In genomic region chr2:180824061-180824460, GRCm38 (mm10) we compare ENCODE assay signal across 21 mouse cellular contexts. TPM values are rescaled to one million over a fixed set of nuclear protein-coding genes. Genes with fewer than 3 reads are reported as not detected.
DNase-seq lines count a peak whose midpoint lies in the region; ATAC-seq and TF ChIP-seq lines count a peak whose summit lies in the region.
"Had no signal": no experiment of that assay in that cellular context is flagged by ENCODE, and none has a peak within 500 bp of the region (broad histone marks: within the 10 kb centered on the region; RNA-seq: fewer than 3 reads in every experiment).

No protein-coding gene starts in this region.

- H3K9me3 ChIP-seq in kidney, embryonic 14.5 days (ENCODE audit: control insufficient read depth, low read length), result no peaks in the 10 kb centered on the region
- H3K9me3 ChIP-seq in liver, embryonic 11.5 days (ENCODE audit: control insufficient read depth, low read length), result no peaks in the 10 kb centered on the region
- H3K9me3 ChIP-seq: forebrain, embryonic 10.5 days; limb, embryonic 13.5 days had no signal

- no peak overlapping the region for H3K4me2 ChIP-seq in kidney, embryonic 14.5 days (replicated peaks; ENCODE audit: low read depth, low read length)
- H3K4me2 ChIP-seq in liver, embryonic 11.5 days, result no peak overlapping the region
- H3K4me2 ChIP-seq: limb, embryonic 13.5 days had no signal

- 18% methylated on average over 4 of the region's 4 CpGs for WGBS in cerebellum, adult 2 months
- 43% methylated on average over 4 of the region's 4 CpGs for WGBS in kidney, embryonic 14.5 days
- 59% methylated on average over 4 of the region's 4 CpGs for WGBS in liver, embryonic 11.5 days

- TF ChIP-seq CTCF in cerebellum, adult 2 months (IDR thresholded peaks at IDR 0.05; ENCODE audit: borderline replicate concordance, insufficient read depth, low read depth, low read length), result no peak
- no peak for TF ChIP-seq CTCF in layer of hippocampus, adult 2 months (conservative IDR thresholded peaks at IDR 0.05)

- no peaks in the 10 kb centered on the region for H3K27me3 ChIP-seq in cerebellum, adult 2 months (ENCODE audit: control insufficient read depth, insufficient read depth, low read length)
- no peaks in the 10 kb centered on the region for H3K27me3 ChIP-seq in kidney, embryonic 14.5 days (ENCODE audit: control insufficient read depth, insufficient read depth, low read length)
- H3K27me3 ChIP-seq in liver, embryonic 11.5 days (replicated peaks; ENCODE audit: control insufficient read depth, insufficient read depth, low read length), result 0 out of 2 replicates have a peak, but pooled peaks cover 4% of the 10 kb centered on the region

- peak overlapping the region; percentile 93 for H3K27ac ChIP-seq in cerebellum, adult 2 months (ENCODE audit: insufficient read depth, low read length)
- peak overlapping the region; percentile 86 for H3K27ac ChIP-seq in layer of hippocampus, adult 2 months
- no peak overlapping the region for H3K27ac ChIP-seq in kidney, embryonic 14.5 days (ENCODE audit: low read depth, low read length)
- H3K27ac ChIP-seq in liver, embryonic 11.5 days (ENCODE audit: low read depth, low read length), result no peak overlapping the region
- H3K27ac ChIP-seq: forebrain, embryonic 10.5 days; limb, embryonic 13.5 days had no signal

- intact Hi-C loops in left cerebral cortex, postnatal 36 days (cut with DNase I), result no loop called here

- DNase-seq in cerebellum, adult 2 months, result peak; percentile 38
- no peak for DNase-seq in cerebellum, adult 9-10 months
- no peak for DNase-seq in layer of hippocampus, adult 2 months (ENCODE audit: low spot score in 2 of 2)
- no peak for DNase-seq in layer of hippocampus, postnatal 14 days (ENCODE audit: low spot score in 2 of 2)
- DNase-seq in brain, adult 2 months (ENCODE audit: low read depth, low spot score), result peak; percentile 84
- DNase-seq in left cerebral cortex, postnatal 36 days (ENCODE audit: low spot score in 2 of 2), result peak; percentile 58 to 74
- DNase-seq in liver, embryonic 11.5 days (ENCODE audit: low spot score), result no peak
- DNase-seq: heart, adult 11 months; kidney, adult 11 months; lung, postnatal 14 days had no signal

- no peak for TF ChIP-seq POLR2A in cerebellum, adult 2 months (IDR thresholded peaks at IDR 0.05; ENCODE audit: borderline replicate concordance, insufficient read depth, low read length)

- ATAC-seq in kidney, embryonic 14.5 days (ENCODE audit: low FRiP score, low TSS enrichment), result no peak
- no peak for ATAC-seq in liver, embryonic 11.5 days (replicated peaks; ENCODE audit: low FRiP score)
- ATAC-seq: hindbrain, embryonic 16.5 days had no signal

- H3K9ac ChIP-seq in kidney, embryonic 14.5 days (ENCODE audit: low read depth, low read length), result no peak overlapping the region
- H3K9ac ChIP-seq in liver, embryonic 11.5 days (ENCODE audit: low read depth, low read length), result no peak overlapping the region
- H3K9ac ChIP-seq: limb, embryonic 13.5 days had no signal

- H3K4me3 ChIP-seq in cerebellum, adult 2 months (replicated peaks; ENCODE audit: insufficient read depth, low read depth, low read length), result no peak overlapping the region
- H3K4me3 ChIP-seq in layer of hippocampus, adult 2 months, result no peak overlapping the region
- H3K4me3 ChIP-seq in kidney, embryonic 14.5 days (ENCODE audit: low read length), result no peak overlapping the region
- no peak overlapping the region for H3K4me3 ChIP-seq in liver, embryonic 11.5 days (ENCODE audit: low read depth, low read length)
- H3K4me3 ChIP-seq: forebrain, embryonic 10.5 days; limb, embryonic 13.5 days had no signal

- H3K4me1 ChIP-seq in cerebellum, adult 2 months (ENCODE audit: control insufficient read depth, insufficient read depth, low read length), result peaks cover 57% of the 10 kb centered on the region
- no peaks in the 10 kb centered on the region for H3K4me1 ChIP-seq in kidney, embryonic 14.5 days (ENCODE audit: control insufficient read depth, insufficient read depth, low read length)
- H3K4me1 ChIP-seq in liver, embryonic 11.5 days (replicated peaks; ENCODE audit: control insufficient read depth, insufficient read depth, low read length), result no peaks in the 10 kb centered on the region

- no peaks in the 10 kb centered on the region for H3K36me3 ChIP-seq in kidney, embryonic 14.5 days (ENCODE audit: control insufficient read depth, insufficient read depth, low read length)
- no peaks in the 10 kb centered on the region for H3K36me3 ChIP-seq in liver, embryonic 11.5 days (ENCODE audit: control insufficient read depth, insufficient read depth, low read length)
- H3K36me3 ChIP-seq: forebrain, embryonic 10.5 days; limb, embryonic 13.5 days had no signal

RNA-seq across cellular contexts. Expression of gene Bhlhe23, which starts 47.4 kb away (rescaled TPM):
- 0.06 TPM in 1 of 2 replicates, not detected in the other for polyA plus RNA-seq in cerebellum, adult 2 months (2012; rRNA removed)
- total RNA-seq in layer of hippocampus, adult 2 months (2021), result not detected
- total RNA-seq in layer of hippocampus, postnatal 14 days (2021), result under 1 TPM; 0.14 to 0.25 TPM
- total RNA-seq in left cerebral cortex, postnatal 36 days (2021), result under 1 TPM in 1 of 2 experiments, not detected in 1; 0.17 TPM
- 0.10 TPM in 1 of 2 replicates, not detected in the other for polyA plus RNA-seq in kidney, embryonic 14.5 days (2014; fragmentation: Nextera tagmentation; extraction: Ambion mirVana)
- not detected in 2 replicates for polyA plus RNA-seq in liver, embryonic 11.5 days (2014; fragmentation: Nextera tagmentation; extraction: Ambion mirVana)
- total RNA-seq: adrenal gland, postnatal 4 days; CH12.LX; layer of hippocampus, adult 18-20 months; megakaryocyte-erythroid progenitor cell, adult 5-6 weeks had no signal
- polyA plus RNA-seq: embryonic facial prominence, embryonic 14.5 days; heart, embryonic 16.5 days; liver, embryonic 16.5 days had no signal

Comparison
In these comparisons a context has a peak if more than half of its experiments do, and no peak if none do; other contexts are left out.
1. DNase-seq: peak in cerebellum, adult 2 months (2 of 2), brain, adult 2 months (single experiment) and left cerebral cortex, postnatal 36 days (2 of 2); none in cerebellum, adult 9-10 months (single experiment), layer of hippocampus, adult 2 months (0 of 2), layer of hippocampus, postnatal 14 days (0 of 2) and liver, embryonic 11.5 days (single experiment).
2. H3K27ac ChIP-seq: peak in cerebellum, adult 2 months (single experiment) and layer of hippocampus, adult 2 months (single experiment); none in kidney, embryonic 14.5 days (single experiment) and liver, embryonic 11.5 days (single experiment).